Mouse (Mus musculus) kidney, postnatal 10 days (tissue): ENCODE measurements around the gene Nr4a2.
A peak's percentile ranks its signal among the peaks of the same experiment; 100 is the strongest.

Source experiments
- DNase-seq: peaks from one replicate; pipeline ENCODE4 v3.0.0; 2021; ENCODE audit warnings: mixed read lengths

Nr4a2 gene

DNA sequence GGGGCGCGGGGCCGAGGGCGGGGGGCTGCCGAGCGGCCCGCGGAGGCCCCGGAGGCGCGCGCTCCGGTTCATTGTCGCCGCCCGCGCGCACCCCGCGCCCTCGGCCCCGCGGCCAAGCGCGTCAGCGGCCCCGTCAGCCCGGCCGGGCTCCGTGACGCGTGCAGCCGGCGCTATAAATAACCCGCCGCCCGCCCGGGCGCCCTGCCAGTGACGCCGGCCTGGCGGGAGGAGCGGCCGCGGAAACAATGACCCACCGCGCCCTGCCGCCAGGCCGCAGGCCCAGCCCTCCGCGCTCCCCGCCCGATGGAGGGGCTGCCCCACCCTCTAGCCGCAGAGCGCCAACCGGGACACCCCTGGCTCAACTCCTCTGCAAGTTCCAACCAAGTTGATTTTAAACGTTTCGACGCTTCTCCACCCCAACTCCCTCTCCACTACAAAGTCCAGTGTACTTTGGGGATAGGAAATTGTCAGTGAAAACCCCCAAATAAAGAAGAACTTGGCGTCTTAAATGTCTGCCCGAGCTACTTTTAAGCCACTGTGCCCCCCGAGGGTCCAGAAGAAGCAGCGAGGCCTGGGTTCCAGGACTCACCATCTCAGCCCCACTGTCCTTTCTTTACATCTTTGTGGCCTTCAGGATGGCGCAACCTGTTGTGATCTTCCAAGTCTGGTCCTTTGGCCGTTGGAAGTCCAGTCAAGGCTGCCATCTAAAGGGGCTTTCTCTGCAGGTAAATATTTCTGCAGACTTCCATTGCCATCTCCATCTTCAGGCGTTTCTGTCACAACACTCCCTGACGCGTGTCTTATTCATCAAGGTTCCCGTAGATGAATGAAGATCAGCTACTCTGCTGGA, at the start of gene Nr4a2:
Nr4a2 (minus strand) TSS at position 13 of the 850 bp plus-strand sequence.
- DNase-seq: peak; percentile 93

DNA sequence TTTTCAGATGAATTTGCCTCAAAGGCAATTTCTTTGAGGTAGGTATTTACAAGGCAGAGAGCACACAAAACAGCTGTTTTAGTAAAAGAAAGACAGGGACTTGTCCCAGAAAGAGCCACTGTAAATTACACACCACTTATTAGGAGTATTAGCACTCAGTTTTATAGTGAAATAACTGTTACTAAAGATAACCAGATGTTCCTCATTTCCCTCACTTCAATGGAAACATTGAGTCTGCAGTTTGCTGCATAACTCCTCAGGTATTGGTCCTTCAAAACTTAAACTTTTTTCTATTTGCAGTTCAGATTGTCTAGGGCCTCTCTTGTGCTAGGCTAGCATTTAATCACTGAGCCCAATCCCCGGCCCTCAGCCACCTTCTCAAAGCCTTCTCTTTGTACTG, 41.6 kb upstream of the Nr4a2 start:
- no peak for DNase-seq

DNA sequence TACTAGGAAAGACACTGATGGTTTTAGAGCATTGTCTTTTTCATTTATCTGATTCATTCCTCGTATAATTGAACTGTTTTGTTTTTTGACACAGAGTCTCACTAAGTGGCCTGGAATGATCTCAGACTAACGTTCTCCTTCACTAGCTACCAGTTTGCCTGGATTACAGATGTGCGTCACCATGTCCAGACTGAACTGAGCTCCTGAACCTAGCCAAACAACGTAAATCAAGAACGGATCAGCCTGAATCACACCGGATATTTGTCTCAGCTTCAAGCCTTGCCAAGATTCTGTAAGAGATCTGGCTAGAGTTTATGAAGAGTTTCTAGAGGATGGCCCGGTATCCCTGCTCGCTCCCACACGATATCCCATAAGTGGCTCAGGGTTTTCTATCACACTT, 33.0 kb upstream of the Nr4a2 start:
- no peak for DNase-seq

DNA sequence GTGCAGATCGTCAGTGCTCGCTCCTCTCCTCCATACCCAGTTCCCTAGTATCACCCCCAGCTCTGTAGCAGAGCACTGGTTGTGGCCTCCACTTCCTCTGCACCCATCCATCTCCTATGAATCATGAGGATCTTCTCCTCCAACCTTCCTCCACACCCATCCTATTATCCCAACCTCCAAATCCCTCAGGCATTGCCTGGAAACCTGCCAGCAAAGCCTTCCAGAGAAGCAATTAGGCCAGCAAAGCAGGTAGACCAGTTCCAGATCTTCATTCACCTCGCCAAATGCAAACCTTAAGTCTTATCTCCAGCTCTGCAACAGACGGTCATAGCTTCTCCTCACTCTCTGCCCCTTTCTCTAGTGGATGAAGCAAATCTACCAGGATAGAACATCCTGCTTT, 26.0 kb upstream of the Nr4a2 start:
- DNase-seq: no peak

DNA sequence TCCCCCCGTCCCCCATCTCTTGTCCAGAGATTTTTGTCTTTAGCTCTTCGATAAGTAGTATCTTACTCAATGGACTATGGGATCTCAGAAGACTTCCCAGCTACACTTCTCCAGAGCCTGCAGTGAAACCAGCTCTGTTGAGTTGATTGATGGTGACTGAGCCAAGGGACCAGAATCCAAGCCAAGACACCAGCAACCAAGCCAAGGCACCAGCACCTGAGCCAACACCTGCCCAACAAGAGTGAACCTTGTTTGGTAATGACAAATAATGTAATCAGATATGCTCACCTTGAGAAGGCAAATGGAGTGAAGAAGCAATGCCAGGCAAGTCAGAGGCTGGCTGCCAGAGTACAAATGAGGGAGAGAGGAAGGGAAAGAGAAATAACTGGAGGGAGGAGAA, 24.4 kb upstream of the Nr4a2 start:
- no peak for DNase-seq

DNA sequence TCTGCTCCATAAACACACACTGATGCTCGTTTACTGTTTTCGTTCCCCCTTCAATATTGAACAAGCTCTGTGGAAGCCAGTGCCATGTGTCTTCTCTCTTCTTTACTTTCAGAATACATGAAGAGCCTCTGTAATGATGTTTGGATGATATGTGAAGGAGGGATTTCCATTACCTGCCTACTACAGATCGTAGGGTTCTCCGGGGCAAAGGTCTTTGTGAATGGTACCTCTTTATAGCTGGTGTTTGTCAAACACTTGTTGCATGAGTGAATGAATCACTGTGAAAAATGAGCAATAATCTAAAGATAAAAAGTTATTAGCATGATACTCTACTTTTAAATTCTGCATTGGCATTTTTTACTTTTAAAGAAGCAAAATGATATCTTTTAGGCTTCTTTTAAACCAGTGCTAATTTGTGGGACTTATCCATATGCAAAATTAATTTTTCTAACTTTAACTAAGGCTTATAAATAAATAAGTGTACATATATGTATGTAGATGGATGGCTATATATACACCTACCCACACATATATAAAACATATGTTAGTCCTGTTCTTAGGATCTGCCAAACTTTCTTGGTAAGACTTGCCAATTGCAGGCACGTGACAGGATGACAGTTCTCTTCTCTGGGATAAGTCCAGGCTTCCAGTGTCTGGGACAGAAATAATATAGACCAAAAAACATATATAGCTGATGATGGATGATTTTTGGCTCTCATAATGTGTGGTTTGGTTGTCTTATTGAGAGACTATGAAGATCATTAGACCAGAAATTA, 22.0 kb upstream of the Nr4a2 start:
- no peak for DNase-seq

DNA sequence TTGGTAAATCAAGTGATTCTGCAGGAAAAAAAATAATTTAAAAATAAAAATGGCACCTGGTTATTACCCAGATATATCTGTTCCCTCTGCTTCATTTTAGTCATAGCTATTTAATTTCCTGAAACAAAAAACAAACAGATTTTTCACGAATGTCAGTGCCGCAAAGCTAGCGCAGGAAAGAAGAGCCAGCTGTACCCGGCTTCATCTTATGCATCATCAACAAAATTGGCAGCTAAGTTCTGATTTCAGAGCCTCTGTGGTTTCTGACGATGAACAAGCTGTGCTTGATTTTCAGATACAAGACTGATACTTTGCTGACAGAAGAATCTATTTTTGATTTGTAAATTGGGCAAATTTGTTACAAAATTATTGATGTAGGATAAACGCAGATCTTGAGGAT, 14.8 kb upstream of the Nr4a2 start:
- DNase-seq: no peak

DNA sequence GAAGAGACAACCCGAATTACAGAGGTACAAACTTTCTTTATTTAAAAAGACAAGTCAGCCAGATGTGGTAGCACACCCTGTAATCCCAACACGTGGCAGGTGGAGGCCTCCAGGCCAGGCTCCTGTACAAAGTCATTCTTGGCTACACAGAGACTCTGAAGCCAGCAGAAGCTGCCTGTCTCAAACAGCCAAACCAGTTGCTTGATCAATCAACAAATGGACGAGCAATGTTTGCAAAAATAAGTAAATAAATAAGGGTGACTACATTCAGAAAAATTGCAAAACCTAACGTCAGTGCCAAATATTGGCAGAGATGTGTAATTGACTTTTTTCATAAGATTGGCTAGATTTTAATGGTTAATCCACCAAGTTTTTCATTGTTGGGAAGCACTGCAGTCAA, 3.7 kb upstream of the Nr4a2 start:
- DNase-seq: no peak

DNA sequence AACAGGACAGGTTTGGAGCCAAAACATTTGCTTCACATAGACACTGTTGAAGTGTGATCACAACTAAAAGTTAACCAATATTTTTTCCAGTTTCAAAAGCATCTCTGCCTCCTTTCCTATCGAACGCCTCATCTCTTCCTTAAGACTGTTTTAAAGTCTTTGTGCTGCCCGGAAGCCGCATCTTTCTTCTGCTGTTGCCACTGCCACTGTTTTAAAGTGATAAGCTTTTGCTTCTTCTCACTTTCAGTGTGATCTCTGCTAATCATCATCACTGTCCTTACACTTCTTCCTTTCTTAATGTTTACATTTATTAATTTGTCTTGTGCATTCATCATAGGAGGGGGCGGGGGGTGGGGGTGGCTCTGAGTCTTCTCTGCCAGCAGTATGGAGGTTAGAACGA, 2.1 kb upstream of the Nr4a2 start:
- no peak for DNase-seq

DNA sequence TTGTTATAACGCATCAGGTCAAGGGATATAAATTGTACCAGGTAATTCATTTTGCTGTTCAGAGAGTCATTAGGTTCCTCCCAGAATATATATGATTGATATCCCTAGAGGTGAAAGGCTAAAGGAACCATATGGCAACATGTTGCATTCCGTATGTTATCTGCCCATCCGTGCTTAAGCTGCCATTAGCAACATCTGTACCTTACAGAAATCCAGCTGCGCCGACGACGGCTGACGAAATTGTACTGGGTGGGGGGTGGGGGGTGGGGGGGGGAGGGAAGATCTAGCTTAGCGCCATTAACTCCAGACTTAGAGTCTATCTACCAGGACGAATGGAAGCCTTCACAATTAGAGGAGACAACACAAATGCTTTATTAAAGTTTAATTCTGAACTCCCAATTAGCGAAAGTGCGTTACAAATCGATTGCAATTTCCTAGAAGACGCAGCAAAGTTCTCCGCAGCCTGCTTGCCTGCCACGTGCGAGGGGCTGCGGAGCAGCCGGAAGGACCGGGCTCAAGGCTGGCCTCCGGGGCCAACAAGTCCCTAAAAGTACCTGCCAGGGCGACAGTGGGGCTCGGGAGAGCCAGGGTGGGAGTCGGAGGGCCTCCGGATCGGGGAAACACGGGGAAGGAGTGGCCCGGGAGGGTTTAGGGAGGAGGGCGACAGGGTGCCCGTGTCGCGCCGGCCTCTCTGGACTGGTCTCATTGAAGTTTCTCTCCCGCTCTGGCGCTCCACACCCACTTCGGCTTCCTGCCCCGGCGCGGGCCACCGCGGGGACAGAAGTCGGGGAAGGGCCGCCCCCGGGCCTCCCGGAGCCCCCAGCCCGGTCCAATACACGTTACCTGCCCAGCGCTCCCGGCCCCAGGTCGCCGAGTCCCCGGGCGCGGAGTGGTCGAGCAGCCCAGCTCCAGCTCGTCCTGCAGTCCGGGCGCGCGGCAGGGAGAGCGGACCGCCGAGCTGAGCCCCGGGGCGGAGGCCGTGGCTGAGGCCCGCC, 520 bp downstream of the Nr4a2 start:
- DNase-seq: peak; percentile 69

DNA sequence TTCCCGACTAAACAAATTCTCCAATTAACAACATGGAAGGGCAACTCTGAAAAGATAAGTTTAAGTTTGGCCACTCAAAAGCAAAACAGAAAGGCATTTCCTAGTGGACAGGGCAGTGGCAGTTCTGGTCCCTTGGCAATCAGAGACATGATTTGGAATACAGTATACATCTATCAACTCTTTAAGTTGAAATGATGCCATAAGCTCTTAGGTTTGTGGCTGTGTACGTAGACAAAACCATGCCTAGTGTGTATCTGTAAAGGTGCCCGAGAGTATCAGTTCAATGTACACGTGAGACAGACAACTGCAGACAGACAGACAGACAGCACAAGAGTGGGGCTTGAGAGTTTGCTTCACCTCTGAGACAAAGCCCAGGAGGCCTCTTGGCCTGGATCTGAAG, 2.7 kb downstream of the Nr4a2 start:
- DNase-seq: no peak

DNA sequence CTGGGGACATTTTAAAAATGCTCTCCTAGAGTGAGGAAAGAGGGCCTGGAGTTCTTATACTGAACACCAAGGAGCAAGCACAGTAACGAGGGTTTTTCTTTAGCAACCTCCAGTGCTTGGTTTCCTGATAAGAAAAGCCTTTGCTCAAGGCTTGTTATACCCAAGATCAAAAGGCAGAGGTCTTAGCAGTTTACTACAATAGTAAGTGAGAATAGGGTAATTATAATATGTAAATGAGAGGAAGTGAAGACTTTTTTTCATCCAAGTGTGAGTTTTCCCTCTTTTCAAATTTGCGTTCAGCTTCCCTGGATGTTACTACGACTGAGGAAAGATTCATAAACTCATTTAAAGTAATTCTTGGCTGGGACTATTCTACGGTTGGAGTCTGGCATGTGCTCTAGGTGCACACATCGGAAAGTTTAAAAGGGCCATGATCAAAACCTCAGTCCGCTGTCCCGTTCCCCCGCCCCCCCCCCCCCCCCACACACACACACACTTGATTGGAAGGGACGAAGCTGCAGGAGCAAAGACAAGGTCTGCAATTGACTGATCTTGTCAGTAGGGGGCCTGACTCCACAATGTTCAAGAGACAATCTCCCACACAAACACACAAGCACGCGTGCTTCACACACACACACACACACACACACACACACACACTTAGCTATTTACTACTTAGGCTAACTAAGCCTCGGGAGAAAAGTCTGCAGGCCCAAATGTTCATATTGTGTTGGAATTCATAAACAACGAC, 6.4 kb downstream of the Nr4a2 start:
- DNase-seq: peak; percentile 81

DNA sequence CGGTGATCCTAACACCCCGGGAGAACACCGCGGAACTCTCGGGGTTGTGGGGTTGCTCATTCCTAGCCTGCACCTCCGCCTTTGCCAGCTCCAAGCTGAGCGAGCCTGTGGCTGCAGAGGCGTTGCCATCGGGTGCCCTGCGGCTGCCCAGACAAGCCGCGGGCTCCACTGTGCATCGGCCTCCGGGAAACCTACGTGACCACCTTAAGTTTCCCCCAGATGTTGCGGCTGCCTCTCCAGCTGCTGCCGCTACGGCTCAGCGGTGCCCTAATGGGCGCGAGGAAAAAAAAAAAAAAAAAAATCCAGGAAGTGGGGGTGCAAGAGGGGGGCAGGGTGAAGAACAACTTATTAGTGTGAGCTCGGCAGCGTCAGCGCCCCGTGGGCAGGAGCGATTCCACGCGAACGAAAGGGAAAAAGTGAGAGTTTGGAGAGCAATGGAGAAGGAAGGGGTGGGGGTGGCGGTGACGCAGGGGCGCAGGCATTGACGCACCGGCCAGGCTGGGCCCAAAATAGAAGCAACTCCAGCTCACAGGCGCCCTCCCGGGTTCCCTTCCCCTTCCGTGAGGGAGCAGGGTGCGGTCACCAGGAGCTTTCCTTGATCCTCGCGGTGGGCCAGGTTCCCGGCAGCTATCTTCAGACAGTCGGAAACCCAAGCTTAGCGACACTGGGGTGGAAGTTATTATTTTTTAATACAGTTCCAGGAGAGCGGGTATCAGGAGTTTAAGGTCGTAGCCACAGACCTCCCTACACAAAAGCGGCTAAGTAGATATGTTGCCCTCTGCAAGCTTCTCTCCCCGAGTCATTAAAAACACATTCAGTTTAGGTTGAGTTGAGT, 7.2 kb downstream of the Nr4a2 start:
- DNase-seq: peak; percentile 90

DNA sequence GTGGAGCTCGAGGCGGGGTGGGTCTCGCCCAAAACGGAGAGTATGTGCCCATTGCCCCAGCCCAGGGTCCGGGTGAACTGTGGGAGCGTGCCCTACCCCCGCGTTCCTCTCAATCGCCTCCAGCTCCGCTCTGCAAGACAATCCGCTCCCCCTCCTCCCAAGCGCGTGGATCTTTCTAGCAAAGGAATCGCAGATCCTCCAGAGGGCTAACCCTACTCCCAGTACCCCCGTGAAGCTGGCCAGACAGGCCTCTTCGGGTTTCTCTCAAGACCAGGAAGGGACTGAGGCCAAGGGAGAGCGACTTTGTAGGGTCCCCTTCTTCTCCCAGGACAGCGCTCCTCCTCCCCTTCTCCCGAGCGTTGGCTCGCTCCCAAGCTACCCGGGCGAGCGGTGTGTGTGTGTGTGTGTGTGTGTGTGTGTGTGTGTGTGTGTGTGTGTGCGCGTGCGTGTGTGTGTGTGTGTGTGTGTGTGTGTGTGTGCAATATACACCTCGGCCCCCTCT, 7.9 kb downstream of the Nr4a2 start:
- peak; percentile 68 for DNase-seq

DNA sequence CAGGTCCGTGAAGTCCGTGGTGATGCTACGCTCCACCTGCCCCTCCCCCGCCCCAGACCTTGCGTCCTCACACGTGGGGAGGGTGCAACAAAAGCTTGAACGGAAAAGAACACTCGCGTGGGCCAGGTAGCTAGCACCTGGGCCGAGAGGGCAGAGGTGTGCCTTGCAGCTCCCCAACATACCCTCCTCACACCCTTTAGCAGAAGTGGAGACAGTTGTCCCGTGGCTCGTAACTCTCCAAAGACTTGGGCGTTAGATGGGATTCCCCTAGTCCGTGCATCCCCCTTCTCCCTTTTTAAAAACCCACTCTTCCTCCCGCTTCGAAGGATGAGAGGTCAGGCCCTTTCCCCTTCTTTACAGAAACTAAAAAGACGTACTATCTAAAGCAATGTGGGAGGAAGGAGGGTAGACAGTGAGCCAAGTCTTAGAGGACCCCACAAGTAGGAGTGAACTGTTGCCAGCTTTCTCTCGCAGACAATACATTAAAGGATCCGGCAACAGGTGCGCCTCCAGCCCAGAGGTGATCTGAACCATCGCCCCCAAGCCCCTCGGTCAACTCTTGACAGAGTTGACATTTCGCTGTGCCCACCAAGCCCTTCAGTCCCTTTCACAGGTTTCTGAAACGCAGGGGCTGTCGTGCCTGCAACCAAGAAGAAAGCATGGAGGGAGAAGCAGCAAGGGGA, 8.5 kb downstream of the Nr4a2 start:
- DNase-seq: peak; percentile 17

DNA sequence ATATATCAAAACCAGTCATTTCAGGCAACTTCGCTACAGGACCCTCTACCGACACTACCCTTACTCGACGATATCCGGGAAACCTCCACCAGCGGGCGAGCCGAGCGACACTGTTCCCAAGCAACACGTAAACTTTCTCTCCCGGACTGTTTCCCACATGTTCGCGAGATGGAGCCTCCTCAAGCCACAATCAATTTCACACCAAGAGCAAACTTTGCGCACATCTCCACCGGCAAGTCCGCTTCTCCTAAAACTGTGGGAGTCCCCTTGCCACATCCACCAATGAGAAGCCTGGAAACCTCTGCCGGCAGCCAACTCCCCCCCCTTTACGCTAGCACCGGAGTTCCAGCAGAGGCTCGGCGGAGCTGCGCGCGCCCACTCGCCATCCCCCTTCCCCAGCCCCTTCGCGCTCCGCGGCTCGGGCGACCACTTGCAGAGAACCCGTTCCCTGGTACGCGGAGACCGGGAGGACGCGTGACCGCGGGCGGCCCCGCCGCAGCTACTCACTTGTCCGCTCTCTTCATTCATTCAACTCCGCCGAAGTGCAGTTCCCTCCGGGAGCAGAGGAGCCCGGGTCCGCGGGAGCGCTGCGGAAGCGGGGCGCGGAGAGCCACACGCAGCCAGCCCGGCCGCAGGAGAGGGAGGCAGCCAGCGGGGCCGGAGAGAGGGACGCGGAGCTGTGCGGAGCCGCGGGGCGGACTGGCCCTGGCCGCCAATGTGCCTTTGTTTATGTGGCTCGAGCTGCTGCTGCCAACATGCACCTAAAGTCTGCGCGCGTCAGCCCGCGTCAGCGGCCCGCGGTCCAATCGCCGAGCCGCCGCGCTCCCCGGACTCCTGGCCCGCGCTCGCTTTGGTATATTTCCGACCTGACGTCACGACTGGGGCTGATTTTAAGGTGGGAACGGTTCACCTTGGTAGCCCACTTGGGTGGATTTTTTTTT, 9.3 kb downstream of the Nr4a2 start:
- peak; percentile 86 for DNase-seq

DNA sequence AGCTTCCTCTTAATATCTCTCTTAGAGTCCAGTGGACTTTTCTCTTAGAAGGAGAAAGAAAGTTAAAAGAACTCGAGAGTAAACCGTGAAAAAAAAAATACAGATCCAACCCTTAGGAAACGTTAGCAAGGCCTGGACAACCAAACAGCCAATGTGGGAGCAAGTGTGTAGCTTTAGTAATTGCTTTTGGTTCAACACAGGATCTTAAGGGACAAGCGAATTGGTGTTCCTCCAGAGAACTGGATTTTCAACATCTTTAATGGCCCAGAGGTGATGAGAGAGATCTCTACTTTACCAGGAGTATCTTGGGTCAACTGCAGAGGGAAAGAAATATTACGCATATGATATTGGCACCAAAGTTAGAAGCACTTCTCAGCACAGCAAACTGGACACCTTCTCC, 10.4 kb downstream of the Nr4a2 start:
- DNase-seq: no peak

DNA sequence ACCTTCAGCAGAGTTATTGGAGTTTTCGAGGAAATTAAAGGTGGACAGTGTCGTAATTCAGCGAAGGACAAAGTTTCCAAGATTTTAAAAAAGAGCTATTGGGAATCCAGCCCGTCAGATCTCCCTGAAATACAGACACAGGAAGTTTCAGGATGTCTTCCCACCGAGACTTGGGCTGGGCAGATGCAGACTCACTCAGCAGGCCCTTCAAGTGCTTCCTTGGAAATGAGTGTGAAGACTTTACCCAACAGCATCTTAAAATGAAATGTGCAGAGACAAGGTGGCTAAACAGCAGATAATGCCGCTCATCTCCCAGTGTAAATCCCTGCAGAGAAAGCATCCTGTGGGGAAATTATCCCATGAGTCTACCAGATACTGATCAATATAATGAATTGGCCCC, 10.9 kb downstream of the Nr4a2 start:
- DNase-seq: no peak
